ENCODE assay signal across 20 mouse cellular contexts in the genomic region with DNA sequence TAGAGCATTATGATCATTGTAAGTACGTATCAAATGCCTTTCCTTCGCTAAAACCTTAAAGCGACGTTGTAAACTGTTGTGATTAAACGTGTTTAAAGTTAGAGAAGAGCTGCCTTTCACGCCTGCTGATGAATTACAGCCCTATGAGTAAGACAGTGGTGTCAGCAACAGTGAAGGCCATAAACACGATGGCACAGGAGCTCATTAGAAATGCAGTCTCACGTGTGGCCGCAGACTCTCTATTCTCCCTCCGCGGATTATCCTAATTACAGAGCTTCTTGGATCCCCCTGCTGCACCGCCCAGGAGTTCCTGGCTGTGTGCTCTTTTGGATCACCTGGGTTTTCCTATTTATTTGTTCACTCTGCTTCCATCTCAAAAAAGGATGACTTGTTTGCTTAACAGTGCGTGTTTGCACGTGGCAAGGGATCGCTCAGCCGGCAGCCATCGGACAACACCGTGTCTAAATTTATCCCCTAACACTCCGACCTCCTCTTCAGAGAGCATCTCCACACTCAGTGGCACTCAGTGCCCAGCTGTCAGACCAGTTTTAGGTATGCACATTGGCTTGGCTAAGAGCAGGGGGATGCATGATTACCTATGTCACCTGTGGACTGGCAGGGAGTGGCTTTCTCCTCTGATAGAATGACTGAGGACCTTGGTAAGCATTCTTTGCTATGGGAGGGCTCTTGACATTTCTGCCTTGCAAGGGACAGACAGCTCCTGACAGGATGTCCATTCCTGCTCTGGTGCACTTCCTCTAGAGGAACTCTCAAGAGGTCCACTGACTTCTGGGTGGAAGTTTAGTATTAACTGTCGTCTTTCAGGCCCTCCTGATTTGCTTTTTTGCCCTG.
DNase-seq lines count a peak whose midpoint lies in the region; ATAC-seq and TF ChIP-seq lines count a peak whose summit lies in the region.
"Had no signal": no experiment of that assay in that cellular context is flagged by ENCODE, and none has a peak within 500 bp of the region (broad histone marks: within the 10 kb centered on the region; RNA-seq: fewer than 3 reads in every experiment).

No protein-coding gene starts in this region.

- H3K27ac ChIP-seq in forebrain, embryonic 11.5 days (ENCODE audit: low read depth, low read length) = no peak overlapping the region
- no peak overlapping the region for H3K27ac ChIP-seq in forebrain, embryonic 10.5 days
- H3K27ac ChIP-seq in lung, embryonic 16.5 days (ENCODE audit: low read length) = no peak overlapping the region
- no peak overlapping the region for H3K27ac ChIP-seq in hindbrain, postnatal 0 days
- H3K27ac ChIP-seq in neural tube, embryonic 14.5 days (ENCODE audit: low read depth, low read length) = no peak overlapping the region
- H3K27ac ChIP-seq: embryonic facial prominence, embryonic 13.5 days; macrophage had no signal

- peak; percentile 62 for DNase-seq in forebrain, embryonic 11.5 days (ENCODE audit: low spot score)
- no peak for DNase-seq in forebrain, embryonic 10.5 days (ENCODE audit: extremely low spot score, low spot score)
- no peak for DNase-seq in lung, adult 2 months
- peak; percentile 15 for DNase-seq in hindbrain, postnatal 0 days (ENCODE audit: low spot score)
- DNase-seq in urinary bladder, postnatal 10 days (ENCODE audit: low spot score) = no peak
- DNase-seq: adrenal gland, postnatal 36 days; cerebellum, postnatal 10 days; gastrocnemius, postnatal 36 days; kidney, adult 18-20 months; kidney, postnatal 36 days; right cerebral cortex, postnatal 4 days; thymus, adult 18-20 months had no signal

- H3K9me3 ChIP-seq in forebrain, embryonic 11.5 days (ENCODE audit: control insufficient read depth, low read length) = no peaks in the 10 kb centered on the region
- no peaks in the 10 kb centered on the region for H3K9me3 ChIP-seq in forebrain, embryonic 10.5 days
- no peaks in the 10 kb centered on the region for H3K9me3 ChIP-seq in lung, embryonic 16.5 days (ENCODE audit: control insufficient read depth, low read length)
- H3K9me3 ChIP-seq in hindbrain, postnatal 0 days (ENCODE audit: low read length) = no peaks in the 10 kb centered on the region
- no peaks in the 10 kb centered on the region for H3K9me3 ChIP-seq in neural tube, embryonic 14.5 days (ENCODE audit: control insufficient read depth, low read length)
- H3K9me3 ChIP-seq: embryonic facial prominence, embryonic 13.5 days had no signal

- H3K36me3 ChIP-seq in forebrain, embryonic 11.5 days (ENCODE audit: control insufficient read depth, insufficient read depth, low read length) = no peaks in the 10 kb centered on the region
- H3K36me3 ChIP-seq in forebrain, embryonic 10.5 days (replicated peaks) = no peaks in the 10 kb centered on the region
- no peaks in the 10 kb centered on the region for H3K36me3 ChIP-seq in lung, embryonic 16.5 days (ENCODE audit: control insufficient read depth, insufficient read depth, low read length)
- H3K36me3 ChIP-seq in hindbrain, postnatal 0 days (ENCODE audit: insufficient read depth, low read length) = no peaks in the 10 kb centered on the region
- H3K36me3 ChIP-seq in neural tube, embryonic 14.5 days (ENCODE audit: control insufficient read depth, insufficient read depth, low read length) = no peaks in the 10 kb centered on the region
- H3K36me3 ChIP-seq: embryonic facial prominence, embryonic 13.5 days had no signal

- no peak for TF ChIP-seq POLR2A in lung, adult 2 months (IDR thresholded peaks at IDR 0.05; ENCODE audit: borderline replicate concordance, extremely low read depth, low read depth, low read length)

- H3K9ac ChIP-seq in forebrain, embryonic 11.5 days (ENCODE audit: low read length) = no peak overlapping the region
- no peak overlapping the region for H3K9ac ChIP-seq in lung, embryonic 16.5 days (ENCODE audit: low read length)
- no peak overlapping the region for H3K9ac ChIP-seq in hindbrain, postnatal 0 days (replicated peaks; ENCODE audit: low read length)
- H3K9ac ChIP-seq in neural tube, embryonic 14.5 days (replicated peaks; ENCODE audit: low read depth, low read length) = no peak overlapping the region
- H3K9ac ChIP-seq: embryonic facial prominence, embryonic 13.5 days had no signal

- H3K4me3 ChIP-seq in forebrain, embryonic 11.5 days (ENCODE audit: low read depth, low read length) = no peak overlapping the region
- H3K4me3 ChIP-seq in forebrain, embryonic 10.5 days = no peak overlapping the region
- no peak overlapping the region for H3K4me3 ChIP-seq in lung, embryonic 16.5 days (ENCODE audit: low read length)
- H3K4me3 ChIP-seq in lung, adult 2 months (replicated peaks; ENCODE audit: extremely low read depth, low read depth, low read length) = no peak overlapping the region
- H3K4me3 ChIP-seq in hindbrain, postnatal 0 days (ENCODE audit: low read length) = no peak overlapping the region
- no peak overlapping the region for H3K4me3 ChIP-seq in neural tube, embryonic 14.5 days (ENCODE audit: low read depth, low read length)
- H3K4me3 ChIP-seq: embryonic facial prominence, embryonic 13.5 days had no signal

- TF ChIP-seq CTCF in lung, adult 2 months (IDR thresholded peaks at IDR 0.05; ENCODE audit: insufficient read depth, low read length) = no peak
- no peak for TF ChIP-seq CTCF in hindbrain, postnatal 0 days (IDR thresholded peaks at IDR 0.05; ENCODE audit: low read depth)

- peaks cover 5% of the 10 kb centered on the region for H3K27me3 ChIP-seq in forebrain, embryonic 11.5 days (ENCODE audit: control insufficient read depth, insufficient read depth, low read length)
- H3K27me3 ChIP-seq in forebrain, embryonic 10.5 days (ENCODE audit: poor library complexity, severe bottlenecking) = peaks cover 71% of the 10 kb centered on the region
- no peaks in the 10 kb centered on the region for H3K27me3 ChIP-seq in lung, embryonic 16.5 days (ENCODE audit: control insufficient read depth, insufficient read depth, low read depth, low read length)
- H3K27me3 ChIP-seq in hindbrain, postnatal 0 days (ENCODE audit: insufficient read depth, low read length) = no peaks in the 10 kb centered on the region
- no peaks in the 10 kb centered on the region for H3K27me3 ChIP-seq in neural tube, embryonic 14.5 days (ENCODE audit: control insufficient read depth, insufficient read depth, low read length)
- H3K27me3 ChIP-seq: embryonic facial prominence, embryonic 13.5 days had no signal

- no peaks in the 10 kb centered on the region for H3K4me1 ChIP-seq in forebrain, embryonic 11.5 days (replicated peaks; ENCODE audit: control insufficient read depth, insufficient read depth, low read length)
- peaks cover 25% of the 10 kb centered on the region for H3K4me1 ChIP-seq in forebrain, embryonic 10.5 days
- H3K4me1 ChIP-seq in lung, embryonic 16.5 days (replicated peaks; ENCODE audit: control insufficient read depth, insufficient read depth, low read length) = peaks cover 18% of the 10 kb centered on the region
- H3K4me1 ChIP-seq in lung, adult 2 months (ENCODE audit: control insufficient read depth, insufficient read depth, low read length) = no peaks in the 10 kb centered on the region
- 0 out of 2 replicates have a peak, but pooled peaks cover 5% of the 10 kb centered on the region for H3K4me1 ChIP-seq in hindbrain, postnatal 0 days (ENCODE audit: insufficient read depth, low read length)
- H3K4me1 ChIP-seq in neural tube, embryonic 14.5 days (ENCODE audit: control insufficient read depth, insufficient read depth, low read length) = no peaks in the 10 kb centered on the region
- H3K4me1 ChIP-seq: embryonic facial prominence, embryonic 13.5 days had no signal

- ATAC-seq in forebrain, embryonic 11.5 days (replicated peaks; ENCODE audit: low FRiP score) = peak; percentile 82
- ATAC-seq in lung, embryonic 16.5 days (ENCODE audit: low read depth) = peak; percentile 43; the same call in 1 of the 2 replicates
- peak; percentile 18; the same call in 1 of the 2 replicates for ATAC-seq in hindbrain, postnatal 0 days
- ATAC-seq in neural tube, embryonic 14.5 days (ENCODE audit: low read depth) = peak; percentile 51; the same call in 1 of the 2 replicates
- no peak for ATAC-seq in megakaryocyte, adult 5-6 weeks (ENCODE audit: poor library complexity, severe bottlenecking)
- ATAC-seq: activated CD4-positive, CD25-positive, alpha-beta regulatory T cell, adult 4 months had no signal

- H3K4me2 ChIP-seq in forebrain, embryonic 11.5 days (ENCODE audit: low read depth, low read length, severe bottlenecking) = 0 out of 2 replicates have a peak overlapping the region, but pooled peaks have one; percentile 9
- no peak overlapping the region for H3K4me2 ChIP-seq in lung, embryonic 16.5 days (ENCODE audit: low read depth, low read length)
- H3K4me2 ChIP-seq in hindbrain, postnatal 0 days (ENCODE audit: low read depth, low read length) = no peak overlapping the region
- H3K4me2 ChIP-seq in neural tube, embryonic 14.5 days (ENCODE audit: low read depth, low read length) = no peak overlapping the region
- H3K4me2 ChIP-seq: embryonic facial prominence, embryonic 13.5 days; heart, embryonic 11.5 days; liver, embryonic 11.5 days had no signal

- 35% methylated on average over 20 of the region's 20 CpGs for WGBS in forebrain, embryonic 11.5 days
- WGBS in forebrain, embryonic 10.5 days = 53% methylated on average over 20 of the region's 20 CpGs
- 28% methylated on average over 20 of the region's 20 CpGs for WGBS in lung, embryonic 16.5 days
- WGBS in lung, adult 2 months = 53% methylated on average over 20 of the region's 20 CpGs
- WGBS in hindbrain, postnatal 0 days = 49% methylated on average over 20 of the region's 20 CpGs
- WGBS in neural tube, embryonic 14.5 days = 39% methylated on average over 20 of the region's 20 CpGs

Comparison
In these comparisons a context has a peak if more than half of its experiments do, and no peak if none do; other contexts are left out.
1. DNase-seq: peak in forebrain, embryonic 11.5 days (single experiment) and hindbrain, postnatal 0 days (single experiment); none in forebrain, embryonic 10.5 days (single experiment), lung, adult 2 months (single experiment) and urinary bladder, postnatal 10 days (single experiment).